Mouse (Mus musculus): Measurements from ENCODE around the gene Pacsin2.
"Not testable (repeated sequence)": the region's sequence is repeated elsewhere in the genome, so short reads cannot be mapped to it uniquely, and the experiment has no call there.

Gene Pacsin2

GRCm38 (mm10) chr15:83479818-83480217, 15.4 kb upstream of the Pacsin2 start:
- DNase-seq (ENCODE audit: low spot score in 2 of 2) = no peak

DNA sequence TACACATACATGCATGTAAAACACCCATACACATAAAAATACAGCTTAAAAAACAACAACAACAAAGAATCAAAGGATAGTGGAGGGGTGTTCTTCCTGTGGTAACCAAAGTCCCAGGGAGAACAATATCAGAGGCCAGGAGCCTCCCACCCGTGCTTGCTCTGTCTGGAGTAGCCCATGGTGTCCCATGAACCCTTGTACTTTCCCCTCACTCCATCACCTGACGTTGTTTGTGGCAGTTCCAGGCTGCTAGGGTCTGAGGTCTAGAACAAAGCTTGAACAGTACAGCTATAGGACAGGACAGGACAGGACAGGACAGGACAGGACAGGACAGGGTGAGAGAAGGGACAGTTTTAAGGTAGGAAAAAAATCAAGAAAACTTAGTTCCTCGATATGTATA, 13.7 kb upstream of the Pacsin2 start:
- no peak for DNase-seq (ENCODE audit: low spot score in 2 of 2)

DNA sequence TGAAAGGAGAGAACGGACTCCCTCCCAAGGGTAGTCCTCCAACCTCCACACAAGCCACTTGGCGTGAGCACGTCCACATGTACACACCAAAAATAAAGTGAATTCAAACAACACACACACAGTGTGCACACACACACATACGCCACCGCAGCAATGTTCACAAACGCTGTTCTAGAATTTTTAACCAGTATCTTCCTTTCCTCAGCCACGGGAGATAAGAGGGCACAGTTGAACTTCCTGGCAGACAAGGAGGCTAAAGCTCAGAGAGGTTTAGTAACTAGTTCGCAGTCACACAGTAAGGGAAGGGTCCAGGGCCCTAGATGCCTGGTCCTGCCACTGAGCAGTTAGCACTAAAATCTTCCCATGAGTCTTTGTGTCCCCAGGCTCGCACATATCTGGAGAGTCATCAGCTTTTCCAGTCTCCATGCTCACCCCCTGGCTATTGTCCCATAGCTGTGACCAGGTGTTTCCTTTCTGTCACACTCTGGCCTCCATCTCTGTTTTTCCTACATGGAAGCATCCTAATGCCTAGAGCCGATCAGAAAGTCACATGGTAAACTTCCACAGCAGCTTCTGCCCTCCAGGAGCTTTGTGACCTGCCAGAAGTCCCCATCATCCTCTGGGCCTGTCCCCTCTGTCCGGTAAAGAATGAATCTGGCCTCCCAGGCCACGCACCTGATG, 12.3 kb upstream of the Pacsin2 start:
- peak in 1 of 2 experiments; percentile 68 for DNase-seq (ENCODE audit: low spot score in 2 of 2)

DNA sequence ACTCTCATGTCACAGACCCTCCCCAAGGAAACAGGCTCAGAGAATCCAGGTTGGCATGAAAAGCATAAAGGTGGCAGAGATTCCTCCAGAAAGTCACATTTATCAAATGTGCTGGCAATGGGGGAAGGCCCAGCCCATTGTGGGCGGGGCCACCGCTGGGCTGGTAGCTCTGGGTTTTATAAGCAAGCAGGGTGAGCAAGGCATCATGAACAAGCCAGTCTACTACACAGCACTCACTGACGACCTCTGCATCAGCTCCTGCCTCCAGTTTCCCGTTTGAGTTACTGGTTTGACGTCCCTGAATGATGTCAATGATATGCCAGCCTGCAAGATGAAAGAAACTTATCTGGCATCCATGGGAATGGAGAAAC, 10.0 kb upstream of the Pacsin2 start:
- DNase-seq (ENCODE audit: low spot score in 2 of 2) = no peak

DNA sequence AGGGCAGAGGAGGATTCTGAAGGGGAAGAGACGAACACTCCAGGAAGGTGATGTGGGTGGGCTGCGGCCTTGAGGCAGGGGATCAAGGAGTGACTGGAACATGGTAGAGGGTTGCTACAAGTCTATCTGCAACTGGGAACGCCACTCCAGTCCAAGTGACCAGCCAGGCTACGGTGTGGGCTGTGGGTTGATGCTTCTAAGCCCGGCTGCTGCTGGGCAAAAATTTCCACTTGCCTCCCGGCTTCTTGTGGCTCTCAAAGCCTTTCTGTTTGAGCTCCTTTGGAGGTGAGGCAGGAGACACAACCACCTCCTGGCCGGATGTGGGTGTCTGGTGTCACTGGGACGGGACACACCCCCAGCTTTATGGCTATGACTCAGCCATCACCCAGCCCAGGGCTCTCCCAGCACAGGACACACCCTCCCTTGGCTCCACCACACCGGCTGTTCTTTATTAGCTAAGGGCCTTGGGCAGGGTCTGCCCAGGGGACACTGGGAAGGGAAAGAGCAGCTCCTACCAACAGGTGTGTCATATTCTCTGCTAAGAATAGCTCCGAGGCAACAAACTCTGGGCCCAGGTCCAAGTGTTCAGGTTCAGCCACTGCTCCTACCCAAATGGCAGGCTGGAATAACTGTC, 9.5 kb upstream of the Pacsin2 start:
- DNase-seq (ENCODE audit: low spot score in 2 of 2) = peak; percentile 73 to 78

DNA sequence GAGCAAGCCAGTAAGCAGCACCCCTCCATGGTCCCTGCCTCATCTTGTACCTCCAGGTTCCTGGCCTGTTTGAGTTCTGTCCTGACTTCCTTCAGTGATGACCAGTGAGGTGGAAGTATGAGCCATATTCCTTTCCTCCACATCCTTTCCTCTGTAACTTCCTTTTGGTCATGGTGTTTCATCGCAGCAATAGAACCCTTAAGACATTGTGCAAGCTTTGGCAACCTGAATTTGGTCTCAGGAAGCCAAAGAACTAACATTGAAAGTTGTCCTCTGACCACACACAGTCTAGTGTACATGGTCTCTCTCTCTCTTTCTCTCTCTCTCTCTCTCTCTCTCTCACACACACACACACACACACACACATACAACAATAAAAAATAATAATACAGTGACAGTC, 8.8 kb upstream of the Pacsin2 start:
- DNase-seq (ENCODE audit: low spot score in 2 of 2) = no peak

DNA sequence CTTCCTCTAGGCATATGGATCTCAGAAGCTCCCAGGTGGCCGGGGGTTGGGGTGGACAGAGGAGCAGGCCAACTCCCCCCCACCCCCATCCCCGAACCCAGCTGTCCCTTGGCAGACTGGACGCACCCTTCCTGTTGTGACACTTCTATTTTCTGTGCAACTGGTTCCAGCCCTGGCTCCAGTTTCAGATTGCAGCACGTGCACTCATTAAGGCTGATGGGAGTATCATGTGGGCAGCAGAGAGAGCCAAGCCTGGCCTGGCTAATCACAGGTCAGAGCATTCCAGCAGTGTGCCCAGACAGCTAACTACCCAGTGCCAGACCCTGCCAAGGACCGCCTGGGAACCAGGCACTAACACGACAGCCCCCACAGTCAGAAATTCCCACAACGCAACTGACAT, 7.1 kb upstream of the Pacsin2 start:
- peak; percentile 80 to 83 for DNase-seq (ENCODE audit: low spot score in 2 of 2)

DNA sequence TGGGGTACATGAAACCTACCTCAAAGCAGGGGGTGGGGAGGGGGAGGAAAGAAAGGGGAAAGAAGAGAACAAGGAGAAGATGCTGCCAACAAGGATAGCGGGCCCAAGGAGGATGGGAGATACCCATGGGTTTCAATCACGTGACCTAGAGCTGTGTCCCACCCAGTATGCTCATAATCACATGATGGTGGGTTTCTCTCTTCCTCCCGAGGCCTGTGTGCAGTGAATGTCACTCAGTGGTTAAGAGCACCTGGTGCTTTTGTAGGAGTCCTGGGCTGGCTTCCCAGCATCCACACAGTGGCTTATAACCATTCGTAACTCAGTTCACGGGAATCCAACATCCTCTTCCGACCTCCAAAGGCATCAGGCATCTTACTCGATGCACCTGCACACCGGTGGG, 6.0 kb upstream of the Pacsin2 start:
- no peak for DNase-seq (ENCODE audit: low spot score in 2 of 2)

- DNase-seq (ENCODE audit: low spot score in 2 of 2) = no peak
These were observed 4.9 kb upstream of the Pacsin2 start for GRCm38 (mm10) chr15:83469279-83469821.

GRCm38 (mm10) chr15:83467232-83467966, 3.0 kb upstream of the Pacsin2 start:
- DNase-seq (ENCODE audit: low spot score in 2 of 2) = no peak

- DNase-seq (ENCODE audit: low spot score in 2 of 2) = peak in 1 of 2 experiments; percentile 28
These were observed 1.9 kb upstream of the Pacsin2 start for GRCm38 (mm10) chr15:83466331-83466730.

- DNase-seq (ENCODE audit: low spot score in 2 of 2) = no peak
These were observed 672 bp upstream of the Pacsin2 start for GRCm38 (mm10) chr15:83464905-83465650.

DNA sequence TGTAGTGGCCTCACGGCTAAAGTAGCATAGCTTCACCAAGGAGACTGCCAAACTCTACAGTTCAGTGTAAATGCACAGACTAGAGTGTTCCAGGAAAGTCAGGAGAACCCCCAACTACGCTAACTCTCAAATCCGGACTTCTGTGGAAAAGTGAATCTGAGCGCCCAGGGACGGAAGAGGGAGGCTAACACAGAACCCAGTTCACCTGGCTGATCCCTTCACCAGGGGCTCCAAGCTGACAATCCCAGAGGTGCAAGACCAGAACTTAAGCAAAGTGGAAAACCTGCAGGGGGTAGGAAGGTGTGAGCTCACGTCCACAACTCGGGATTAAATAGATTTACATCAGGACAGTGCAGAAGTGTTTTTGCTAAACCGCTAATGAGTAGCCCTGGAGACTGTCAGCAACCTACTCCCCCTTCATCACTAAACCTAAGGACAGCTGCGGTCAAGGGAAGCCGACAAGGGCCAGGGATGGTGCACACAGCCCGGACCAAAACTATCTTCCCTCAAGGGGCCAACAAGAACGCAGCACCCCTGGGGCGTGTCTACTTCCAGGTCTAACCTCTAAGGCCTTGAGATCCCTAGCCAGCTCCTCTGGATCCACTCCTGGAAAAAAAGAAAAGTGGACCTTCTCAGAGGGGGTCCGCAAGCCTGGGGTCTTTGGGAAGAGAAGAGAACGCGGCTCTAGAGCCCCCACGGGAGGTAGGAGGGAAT, 880 bp downstream of the Pacsin2 start:
- DNase-seq (ENCODE audit: low spot score in 2 of 2) = no peak

GRCm38 (mm10) chr15:83462349-83462748, 2.1 kb downstream of the Pacsin2 start:
- DNase-seq (ENCODE audit: low spot score in 2 of 2) = not testable (repeated sequence)

DNA sequence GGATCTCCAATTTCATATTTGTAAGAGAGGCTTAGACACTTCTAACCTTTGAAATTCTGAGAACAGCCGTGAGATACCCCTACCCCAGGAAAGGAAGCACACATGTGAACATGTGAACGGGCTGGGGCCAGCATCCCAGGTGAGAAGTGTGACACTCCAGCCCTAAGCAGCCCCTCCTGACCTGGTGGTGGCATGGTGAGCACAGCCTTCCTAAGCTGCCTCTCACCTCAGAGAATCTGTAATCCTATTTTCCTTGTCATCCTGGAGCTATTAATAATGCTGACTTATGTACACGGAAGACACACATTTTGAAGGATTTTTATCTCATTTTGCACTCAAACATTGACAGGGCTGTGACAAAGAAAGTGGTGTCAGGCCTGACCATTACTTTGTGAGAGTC, 3.5 kb downstream of the Pacsin2 start:
- no peak for DNase-seq (ENCODE audit: low spot score in 2 of 2)

- DNase-seq (ENCODE audit: low spot score in 2 of 2) = no peak
These were observed 6.9 kb downstream of the Pacsin2 start for GRCm38 (mm10) chr15:83457541-83457940.

DNA sequence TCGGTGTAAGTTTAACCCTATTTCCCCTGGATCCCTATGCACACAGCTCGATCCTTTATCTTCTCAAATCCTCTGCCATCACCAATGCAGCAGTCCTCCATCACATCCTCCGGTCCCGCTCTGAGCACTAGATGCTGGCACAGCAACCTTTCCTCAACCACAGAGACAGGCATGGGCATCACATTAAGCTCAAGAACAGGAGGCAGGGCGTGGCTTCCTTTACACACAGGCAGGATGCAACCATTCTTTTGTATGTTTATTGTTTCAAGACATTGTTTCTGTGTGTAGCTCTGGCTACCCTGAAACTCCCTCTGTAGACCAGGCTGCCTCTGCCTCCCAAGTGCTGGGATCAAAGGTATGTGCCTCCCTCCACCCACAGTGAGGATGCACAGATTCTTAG, 8.8 kb downstream of the Pacsin2 start:
- no peak for DNase-seq (ENCODE audit: low spot score in 2 of 2)

- no peak for DNase-seq (ENCODE audit: low spot score in 2 of 2)
These were observed 9.4 kb downstream of the Pacsin2 start for GRCm38 (mm10) chr15:83455034-83455433.

- DNase-seq (ENCODE audit: low spot score in 2 of 2) = no peak
These were observed 10.0 kb downstream of the Pacsin2 start for GRCm38 (mm10) chr15:83454419-83454818.

DNA sequence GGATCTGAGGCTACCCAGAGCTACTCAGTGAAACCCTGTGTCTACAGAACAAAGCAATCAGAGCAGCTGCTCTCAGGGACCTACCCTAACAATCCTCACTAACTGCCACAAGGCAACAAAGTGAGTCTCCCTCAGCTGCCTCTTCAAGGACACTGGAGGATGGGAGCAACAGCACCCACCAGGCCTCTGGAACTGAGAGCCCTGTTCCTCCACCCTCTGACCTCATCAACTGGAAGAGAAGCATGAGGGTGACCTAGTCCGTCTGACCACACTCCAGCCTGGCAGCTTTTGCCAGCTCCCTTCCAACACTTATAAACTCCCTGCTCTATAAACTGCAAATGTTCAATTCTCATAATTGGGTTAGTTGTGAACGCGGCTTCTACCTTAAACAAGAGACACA, 10.5 kb downstream of the Pacsin2 start:
- DNase-seq (ENCODE audit: low spot score in 2 of 2) = peak in 1 of 2 experiments; percentile 71

DNA sequence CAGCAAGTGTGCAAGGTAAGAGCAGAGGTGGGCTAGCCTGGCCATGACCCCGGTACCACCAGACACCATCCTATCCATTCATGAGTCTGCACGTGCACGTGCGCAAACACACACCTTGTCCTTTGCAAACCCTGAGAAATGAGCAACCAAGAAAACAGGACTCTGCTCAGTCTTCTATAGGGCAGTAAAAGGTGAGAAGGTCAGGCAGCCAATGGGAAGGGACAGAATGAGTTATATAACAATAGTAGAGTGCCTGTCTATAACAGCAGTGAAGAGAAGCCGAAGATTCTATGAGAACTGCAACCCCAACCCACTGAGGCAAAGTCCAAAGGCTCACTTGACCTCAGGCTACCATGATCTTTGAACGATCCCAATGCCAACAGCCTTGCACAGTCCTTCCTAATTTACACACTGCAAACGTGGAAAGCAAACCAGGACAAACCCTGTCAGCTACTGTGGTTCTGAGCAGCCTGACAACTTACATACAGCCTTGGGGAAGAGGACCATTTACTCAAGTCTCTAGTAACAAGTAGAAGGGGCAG, 12.1 kb downstream of the Pacsin2 start:
- no peak for DNase-seq (ENCODE audit: low spot score in 2 of 2)

Measured in heart, adult 9 months (tissue).